In the genomic region with DNA sequence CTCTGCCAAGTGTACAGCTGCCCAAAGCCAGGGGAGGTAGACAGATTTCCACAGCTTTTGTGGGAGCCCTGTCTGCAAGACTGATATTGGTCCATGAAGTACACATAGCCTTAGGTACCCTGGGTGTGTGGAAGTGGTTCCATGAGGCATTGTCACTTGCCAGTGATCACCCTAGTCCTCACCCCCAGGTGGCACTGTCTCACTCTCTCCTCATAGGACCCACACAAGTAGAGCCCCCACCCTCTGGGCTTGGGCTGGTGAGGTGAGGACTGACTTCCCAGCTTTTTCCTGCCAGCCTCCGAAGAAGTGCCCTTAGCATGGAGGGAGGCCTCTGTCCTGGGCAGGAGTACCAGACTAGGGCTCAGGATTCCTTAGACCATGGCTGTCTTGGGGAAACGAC, we compare ENCODE assay signal across 8 mouse cellular contexts. TPM values are rescaled to one million over a fixed set of nuclear protein-coding genes. Genes with fewer than 3 reads are reported as not detected.
DNase-seq lines count a peak whose midpoint lies in the region; TF ChIP-seq lines count a peak whose summit lies in the region.

No protein-coding gene starts in this region.

- H3K27ac ChIP-seq in heart, adult 2 months, result no peak overlapping the region
- peak overlapping the region; percentile 34; the same call in 1 of the 2 replicates for H3K27ac ChIP-seq in midbrain, embryonic 10.5 days (replicated peaks)

- H3K27me3 ChIP-seq in heart, adult 2 months (ENCODE audit: control insufficient read depth, insufficient read depth, low read length), result no peaks in the 10 kb centered on the region
- no peaks in the 10 kb centered on the region for H3K27me3 ChIP-seq in midbrain, embryonic 10.5 days (ENCODE audit: low read depth, poor library complexity, severe bottlenecking)

- TF ChIP-seq EP300 in heart, adult 2 months (IDR thresholded peaks at IDR 0.05; ENCODE audit: insufficient read depth, low read depth, low read length), result peak; percentile 49; the same call in 1 of the 2 replicates

- no peaks in the 10 kb centered on the region for H3K36me3 ChIP-seq in heart, adult 2 months (ENCODE audit: control insufficient read depth, insufficient read depth, low read length)
- peaks cover 8% of the 10 kb centered on the region for H3K36me3 ChIP-seq in midbrain, embryonic 10.5 days

- TF ChIP-seq CTCF in heart, adult 2 months (IDR thresholded peaks at IDR 0.05), result peak; percentile 79

- peak; percentile 26 for DNase-seq in adrenal gland, adult 2 months
- DNase-seq in adrenal gland, adult 8-10 months, result no peak
- peak; percentile 19 for DNase-seq in ovary, postnatal 36 days (ENCODE audit: low spot score)
- DNase-seq in ovary, adult 18-20 months (ENCODE audit: low spot score), result no peak
- DNase-seq in heart, adult 2 months, result peak; percentile 61 to 62
- peak; percentile 72 to 75 for DNase-seq in kidney, postnatal 25 days
- DNase-seq in midbrain, embryonic 10.5 days (ENCODE audit: low spot score), result no peak
- DNase-seq in ovary, postnatal 10 days (ENCODE audit: low spot score), result no peak

- no peaks in the 10 kb centered on the region for H3K79me2 ChIP-seq in heart, adult 2 months (replicated peaks; ENCODE audit: control insufficient read depth, insufficient read depth, low read length)

- no peak overlapping the region for H3K9ac ChIP-seq in heart, adult 2 months (ENCODE audit: low read depth, low read length)

- no peaks in the 10 kb centered on the region for H3K9me3 ChIP-seq in midbrain, embryonic 10.5 days (replicated peaks)

- H3K4me1 ChIP-seq in heart, adult 2 months (ENCODE audit: control insufficient read depth, insufficient read depth, low read length), result peaks cover 16% of the 10 kb centered on the region
- peaks cover 50% of the 10 kb centered on the region for H3K4me1 ChIP-seq in midbrain, embryonic 10.5 days

- intact Hi-C loops in heart, adult 2 months (cut with DNase I), result loop anchor here (1.0 to 5.0 kb wide), 3 partner anchors 18 to 128 kb away; a partner anchor contains a TSS

- 49% methylated on average over 2 of the region's 2 CpGs for WGBS in heart, adult 2 months
- WGBS in midbrain, embryonic 10.5 days, result 71% methylated on average over 2 of the region's 2 CpGs

- H3K4me3 ChIP-seq in heart, adult 2 months, result no peak overlapping the region
- H3K4me3 ChIP-seq in midbrain, embryonic 10.5 days, result no peak overlapping the region

- no peak for TF ChIP-seq POLR2A in heart, adult 2 months (IDR thresholded peaks at IDR 0.05; ENCODE audit: insufficient read depth, low read depth, low read length)

RNA-seq across cellular contexts. Expression of a gene that starts 19.4 kb away (rescaled TPM):
- 10 to 100 TPM; 12.8 to 18.7 TPM for total RNA-seq in adrenal gland, adult 2 months (2021)
- polyA plus RNA-seq in adrenal gland, adult 2 months (2012; rRNA removed), result 40.2 and 46.7 TPM in 2 replicates
- 10 to 100 TPM; 13.1 to 22.0 (median 18.4) TPM for total RNA-seq in adrenal gland, adult 8-10 months (2022)
- total RNA-seq in heart, adult 2 months (2021), result 10 to 100 TPM; 47.6 to 64.9 TPM
- polyA plus RNA-seq in heart, adult 2 months (2012; rRNA removed), result 102 and 118 TPM in 2 replicates
- polyA plus RNA-seq in midbrain, embryonic 10.5 days (2016; fragmentation: Nextera tagmentation; extraction: Ambion mirVana), result 11.4 and 14.1 TPM in 2 replicates

Comparison
In these comparisons a context has a peak if more than half of its experiments do, and no peak if none do; other contexts are left out.
1. DNase-seq: peak in adrenal gland, adult 2 months (single experiment), ovary, postnatal 36 days (single experiment), heart, adult 2 months (2 of 2) and kidney, postnatal 25 days (2 of 2); none in adrenal gland, adult 8-10 months (single experiment), ovary, adult 18-20 months (single experiment), midbrain, embryonic 10.5 days (single experiment) and ovary, postnatal 10 days (single experiment).